Mouse (Mus musculus) kidney, adult 2 months (tissue): ENCODE results near the gene Prx.

Source experiments
- CTCF ChIP-seq: fragments of 200-500 bp; conservative IDR thresholded peaks from 2 replicates; pipeline ENCODE4 v1.5.1; 2011; ENCODE audit warnings: low read depth, mild to moderate bottlenecking, control low read depth, low read length, moderate library complexity, mixed read lengths; ENCODE audit not compliant: insufficient read depth, insufficient read length
- POLR2A ChIP-seq: fragments of 200-500 bp; IDR thresholded peaks from one replicate; pipeline ENCODE4 v1.6.1; 2011; ENCODE audit warnings: low read depth, low read length, control low read depth

- TF ChIP-seq POLR2A (no peak), CTCF (no peak)
Observed at GRCm38 (mm10) chr7:27472596-27472995, 26.5 kb upstream of the Prx start.
